Mouse (Mus musculus) kidney, adult 10 weeks (tissue): ENCODE measurements around the gene Idh3g. TPM values are rescaled to one million over a fixed set of nuclear protein-coding genes. Genes with fewer than 3 reads are reported as not detected.

Source experiments
- polyA plus RNA-seq: library from polyadenylated mRNA; stranded (reverse); fragments of 350-450 nt; fragmentation: Illumina TruSeq; extraction: RNeasy Lipid Tissue Mini Kit (QIAGEN cat#74804); gene quantifications from one replicate; pipeline ENCODE4 v1.2.3, GENCODE M21; 2014; ENCODE audit warnings: low read depth, low replicate concordance

Gene Idh3g
- 73.0 TPM for polyA plus RNA-seq

DNA sequence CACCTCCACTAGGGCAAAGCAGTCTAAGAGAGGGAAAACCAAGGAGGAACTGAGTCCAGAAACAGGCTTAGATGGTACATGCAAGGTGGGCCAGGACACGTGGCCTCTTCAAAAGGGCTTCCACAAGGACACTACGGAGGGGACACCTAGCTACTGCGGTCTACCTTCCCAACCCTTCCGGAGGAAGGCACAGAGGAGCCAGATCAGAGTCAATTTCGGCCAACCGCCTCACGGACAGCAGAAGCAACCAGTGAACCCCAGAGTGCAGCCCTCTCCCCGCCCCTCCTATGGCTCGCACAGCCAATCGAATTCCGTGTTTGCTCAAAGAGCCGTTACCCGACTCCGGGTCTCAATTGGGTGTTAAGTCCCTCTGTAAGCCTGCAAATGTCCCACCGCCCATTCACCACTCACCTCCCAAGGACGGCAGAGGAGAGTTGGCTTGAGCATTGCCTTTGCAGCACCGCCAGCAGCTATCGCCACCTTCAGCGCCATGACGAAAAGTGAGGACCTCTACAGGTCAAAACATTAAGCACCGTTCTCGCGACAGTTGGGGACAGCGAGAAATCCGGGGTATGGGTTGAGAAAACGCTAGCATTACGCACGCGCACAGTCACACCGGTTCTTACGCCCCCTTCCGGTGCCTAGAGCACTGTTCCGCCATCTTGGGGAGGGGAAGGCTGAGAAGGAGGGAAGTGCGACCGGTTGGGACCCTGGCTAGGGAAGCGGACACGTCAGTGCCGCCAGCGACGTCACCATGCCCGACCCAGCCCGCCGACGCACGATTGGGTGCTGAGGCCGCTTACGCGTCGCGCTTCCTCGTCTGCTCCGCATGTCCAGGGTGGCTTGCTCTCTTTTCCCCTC, at the start of gene Idh3g, which contains the start of gene Ssr4:
Gene Idh3g (minus strand): TSS at position 534 of the 861 bp plus-strand sequence.
Gene Ssr4 (plus strand): TSS at position 665 of the 861 bp plus-strand sequence.

DNA sequence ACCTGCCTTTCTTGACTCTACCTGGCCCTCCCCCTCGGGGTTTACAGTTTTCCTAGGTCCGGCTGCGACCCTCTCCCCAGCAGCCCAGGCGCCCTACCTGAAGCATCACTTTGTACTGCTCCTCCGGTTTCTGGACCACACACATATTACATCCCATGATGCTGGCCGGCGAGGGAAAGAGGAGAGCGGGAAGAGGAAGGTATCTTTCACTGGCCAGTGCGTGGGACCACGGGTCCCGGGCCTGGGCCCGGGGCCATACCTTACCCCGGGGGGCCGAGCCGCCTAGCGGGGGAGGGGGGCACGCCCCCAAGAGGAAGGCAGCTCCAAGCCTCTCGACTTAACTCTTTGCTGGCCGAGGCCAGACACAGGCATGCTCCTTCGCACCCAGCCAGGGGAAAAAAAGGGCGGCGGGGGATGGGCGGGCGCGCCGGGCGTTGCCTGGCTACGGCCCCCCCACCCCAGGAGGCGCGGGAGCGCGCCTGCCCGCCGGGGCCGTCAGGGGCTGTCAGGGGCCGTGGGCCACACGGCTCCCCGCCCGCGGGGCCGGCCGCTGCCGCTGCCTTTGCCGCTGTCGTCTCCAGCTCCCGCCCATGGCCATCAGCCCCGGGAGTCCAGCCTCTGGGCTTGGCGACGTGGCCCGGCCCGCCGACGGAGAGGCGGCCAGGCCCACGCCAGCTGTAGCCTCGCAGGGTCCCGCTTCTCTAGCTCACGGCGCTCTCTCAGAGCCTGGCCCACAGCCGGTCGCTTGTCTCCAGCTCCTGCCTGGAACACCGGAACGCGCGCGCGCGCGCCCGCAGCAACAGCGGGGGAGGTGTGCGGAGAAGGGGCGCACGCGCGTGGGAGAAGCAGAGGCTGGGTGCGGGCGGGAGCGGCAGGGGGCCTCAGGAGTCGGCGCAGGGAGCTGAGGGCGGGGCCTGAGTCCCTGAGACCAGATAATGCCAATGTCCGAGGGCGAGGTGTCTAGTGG, 37.8 kb upstream of the Idh3g start, which contains the start of gene Pdzd4:
Gene Pdzd4 (minus strand): TSS at position 785 of the 967 bp plus-strand sequence.

DNA sequence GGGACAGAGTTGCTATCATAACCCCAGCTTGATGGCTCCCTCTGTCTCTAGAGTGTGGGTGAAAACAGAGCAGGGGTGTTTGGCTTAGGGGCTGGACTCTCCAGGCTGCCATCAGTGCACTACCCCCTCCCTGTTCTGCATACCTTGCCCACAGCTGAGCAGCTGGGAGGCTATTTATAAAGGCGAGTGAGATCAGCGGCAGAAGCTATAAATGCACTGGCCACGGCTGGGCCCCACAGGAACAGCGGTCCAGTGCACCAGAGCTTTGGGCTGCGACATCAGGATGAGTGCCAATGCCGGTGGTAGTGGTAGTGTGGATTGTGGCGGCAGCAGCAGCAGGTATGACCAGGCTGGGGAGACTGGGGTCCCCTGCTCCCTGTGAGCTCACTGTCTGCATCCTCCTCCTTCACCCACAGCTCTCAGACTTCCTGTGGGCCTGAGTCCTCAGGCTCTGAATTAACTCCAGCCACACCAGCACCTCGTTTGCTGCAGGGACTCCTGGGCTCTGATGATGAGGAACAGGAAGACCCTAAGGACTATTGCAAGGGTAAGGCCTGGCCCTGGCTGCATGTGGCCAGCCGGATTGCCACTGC, 12.4 kb downstream of the Idh3g start, which contains the start of gene Srpk3:
Gene Srpk3 (plus strand): TSS at position 238 of the 593 bp plus-strand sequence.

DNA sequence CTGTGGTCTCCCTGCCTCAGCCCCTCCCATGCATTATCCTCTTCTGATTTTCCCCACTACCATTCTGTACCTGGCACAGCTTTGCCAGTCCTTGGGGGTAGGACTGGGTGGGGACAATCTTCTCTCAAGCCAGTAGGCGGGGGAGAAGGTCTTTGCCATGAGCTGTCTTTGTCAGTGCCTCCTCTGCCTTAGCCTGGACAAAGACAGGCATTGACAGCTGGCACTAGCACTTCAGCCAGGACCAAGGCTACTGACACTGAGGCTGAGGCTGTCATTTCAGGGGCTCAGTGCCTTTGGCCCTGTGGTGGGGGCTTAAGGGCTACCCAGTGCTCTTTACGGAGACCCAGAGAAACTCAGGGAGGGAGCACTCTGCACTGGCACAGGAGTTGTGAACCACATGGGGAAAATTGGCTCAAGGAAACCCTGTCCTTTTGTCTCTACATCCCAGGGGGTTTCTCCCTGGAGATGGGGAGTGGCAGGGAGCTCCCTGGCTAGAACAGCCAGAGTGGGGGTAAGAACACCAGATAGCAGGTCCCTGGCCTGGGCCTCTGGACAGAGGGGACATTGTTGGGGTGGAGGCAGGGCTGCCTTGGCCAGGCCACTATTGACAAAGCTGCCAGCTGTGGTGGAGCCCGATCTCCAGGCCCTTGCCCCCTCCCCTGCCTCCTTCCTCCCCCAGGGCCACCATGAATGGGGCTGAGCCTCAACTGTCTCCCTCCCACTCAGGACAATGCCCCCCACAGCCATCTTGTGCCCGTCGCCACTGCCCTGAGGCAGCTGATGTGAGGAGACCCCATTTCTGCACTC, 30.2 kb downstream of the Idh3g start, which contains the start of gene Plxnb3:
Gene Plxnb3 (plus strand): TSS at position 757 of the 807 bp plus-strand sequence.

Other genes with a start within 250 kb of the Idh3g start
- gene Dusp9, start 147.5 kb downstream of the Idh3g start, polyA plus RNA-seq, result 0.32 TPM
- not detected for gene Pnck, start 126.8 kb downstream of the Idh3g start, polyA plus RNA-seq
- 126 TPM for gene Slc6a8, start 113.7 kb downstream of the Idh3g start, polyA plus RNA-seq
- gene Bcap31, start 70.7 kb downstream of the Idh3g start, polyA plus RNA-seq, result 215 TPM
- 1.0 TPM for gene Abcd1, start 70.3 kb downstream of the Idh3g start, polyA plus RNA-seq
- not detected for gene Plxnb3, start 29.8 kb downstream of the Idh3g start, polyA plus RNA-seq
- gene Srpk3, start 12.5 kb downstream of the Idh3g start, polyA plus RNA-seq, result not detected
- 30.3 TPM for gene Ssr4, start 131 bp upstream of the Idh3g start, polyA plus RNA-seq
- 0.36 TPM for gene Pdzd4, start 38.1 kb upstream of the Idh3g start, polyA plus RNA-seq
- 10.0 TPM for gene Avpr2, start 105.2 kb upstream of the Idh3g start, polyA plus RNA-seq
- 4.2 TPM for gene L1cam, start 109.2 kb upstream of the Idh3g start, polyA plus RNA-seq
- gene Arhgap4, start 135.0 kb upstream of the Idh3g start, polyA plus RNA-seq, result 0.85 TPM
- 5.3 TPM for gene Naa10, start 135.0 kb upstream of the Idh3g start, polyA plus RNA-seq
- gene Renbp, start 144.0 kb upstream of the Idh3g start, polyA plus RNA-seq, result 9.6 TPM
- 22.0 TPM for gene Hcfc1, start 179.5 kb upstream of the Idh3g start, polyA plus RNA-seq
- gene Irak1, start 237.0 kb upstream of the Idh3g start, polyA plus RNA-seq, result 37.3 TPM